Mouse (Mus musculus): ENCODE measurements around the gene Clcn5. TPM values are rescaled to one million over a fixed set of nuclear protein-coding genes. Genes with fewer than 3 reads are reported as not detected.

Gene Clcn5
- 6.9 TPM for polyA plus RNA-seq (2014; fragmentation: Illumina TruSeq; extraction: RNeasy Lipid Tissue Mini Kit (QIAGEN cat#74804); ENCODE audit: low read depth, low replicate concordance)

DNA sequence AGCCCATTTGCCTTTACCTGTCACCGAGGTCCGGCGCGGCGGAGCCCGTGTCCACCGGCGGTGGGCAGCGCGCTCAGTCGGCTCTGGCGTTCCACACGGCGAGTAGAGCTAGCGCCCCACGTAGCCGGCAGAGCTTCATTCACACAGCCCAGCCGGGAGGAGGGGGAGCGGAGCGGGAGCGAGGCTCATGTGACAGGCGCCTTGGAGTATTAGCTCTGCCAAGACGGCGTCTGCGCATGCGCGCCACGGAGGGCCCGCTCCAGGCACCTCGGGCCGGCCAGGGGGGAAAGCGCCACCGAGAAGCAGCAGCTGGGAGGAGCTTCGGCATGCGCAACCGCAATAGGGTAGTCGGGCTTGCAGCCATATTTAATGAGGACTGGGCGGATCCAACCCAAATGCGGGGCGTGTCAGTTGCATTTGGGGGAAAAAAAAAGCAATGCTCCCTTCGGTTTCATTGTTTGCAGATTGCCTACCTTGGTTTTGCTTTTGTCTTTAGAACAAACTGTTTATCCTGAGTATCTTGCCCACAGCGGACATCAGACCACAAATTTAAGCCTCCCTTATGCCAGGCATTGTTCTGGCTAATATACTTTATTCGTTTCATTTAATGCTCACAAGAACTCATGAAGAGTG lies at the start of gene Clcn5:
Clcn5 (minus strand) TSS at position 270 of the 633 bp plus-strand sequence.

Other genes with a start within 250 kb of the Clcn5 start
- gene Usp27x, start 56.5 kb upstream of the Clcn5 start, polyA plus RNA-seq (2014; fragmentation: Illumina TruSeq; extraction: RNeasy Lipid Tissue Mini Kit (QIAGEN cat#74804); ENCODE audit: low read depth, low replicate concordance): 5.0 TPM